Mouse (Mus musculus) neural tube, embryonic 11.5 days (tissue): ENCODE measurements at regions not wholly inside any gene's neighbourhood (a gene's known extent, or its start where the extent isn't known, plus 50 kb on each side); places are given as distances from the start of the nearest gene placed in this dataset.
A peak's percentile ranks its signal among the peaks of the same experiment; 100 is the strongest.

Experiments
- ATAC-seq: fragments of 200-750 bp; cut with Nextera tagmentation; 2 replicates; pipeline ENCODE4 v1.8.0; 2017; ENCODE audit warnings: moderate number of reproducible peaks, mild to moderate bottlenecking, moderate TSS enrichment, moderate library complexity; ENCODE audit not compliant: insufficient read depth, low FRiP score, low TSS enrichment
- DNase-seq: peaks from one replicate; pipeline ENCODE4 v3.0.0-alpha.2; 2015; ENCODE audit warnings: low spot score
- H3K27ac ChIP-seq: fragments of 300-500 bp; sonication (generic); 2 replicates; pipeline ENCODE4 v1.5.1; 2014; ENCODE audit warnings: low read depth, mild to moderate bottlenecking, low read length
- H3K27me3 ChIP-seq: fragments of 300-500 bp; sonication (generic); 2 replicates; pipeline ENCODE4 v1.6.1; 2014; ENCODE audit warnings: mild to moderate bottlenecking, low read length, mixed read lengths; ENCODE audit not compliant: control insufficient read depth, insufficient read depth
- H3K36me3 ChIP-seq: fragments of 300-500 bp; sonication (generic); 2 replicates; pipeline ENCODE4 v1.6.1; 2014; ENCODE audit warnings: mild to moderate bottlenecking, low read length, moderate library complexity, mixed read lengths; ENCODE audit not compliant: control insufficient read depth, insufficient read depth
- H3K4me1 ChIP-seq: fragments of 300-500 bp; sonication (generic); 2 replicates; pipeline ENCODE4 v1.6.1; 2014; ENCODE audit warnings: low read length, mixed read lengths; ENCODE audit not compliant: control insufficient read depth, insufficient read depth
- H3K4me2 ChIP-seq: fragments of 300-500 bp; sonication (generic); 2 replicates; pipeline ENCODE4 v1.6.1; 2014; ENCODE audit warnings: low read depth, mild to moderate bottlenecking, moderate library complexity
- H3K4me3 ChIP-seq: fragments of 300-500 bp; sonication (generic); 2 replicates; pipeline ENCODE4 v1.5.1; 2014; ENCODE audit warnings: low read depth, low read length
- H3K9ac ChIP-seq: fragments of 300-500 bp; sonication (generic); 2 replicates; pipeline ENCODE4 v1.6.1; 2014; ENCODE audit warnings: mild to moderate bottlenecking, low read length
- H3K9me3 ChIP-seq: fragments of 300-500 bp; sonication (generic); 2 replicates; pipeline ENCODE4 v1.6.1; 2016; ENCODE audit warnings: low read length; ENCODE audit not compliant: control insufficient read depth
- WGBS: fragments of 180-500 bp; shearing (Covaris S2); extraction: QIAGEN DNeasy Blood & Tissue Kit; methylation state at CpG from one replicate; pipeline ENCODE4 v1.1.7; 2014; 5-methylcytosine and 5-hydroxymethylcytosine counted together

GRCm38 (mm10) chr7:69770313-69770979 is 596.1 kb downstream of the Nr2f2 start:
- H3K9ac ChIP-seq = no peak overlapping the region
- no peak overlapping the region for H3K27ac ChIP-seq
- ATAC-seq (no peak), DNase-seq (peak; percentile 11)
- no peaks in the 10 kb centered on the region for H3K9me3 ChIP-seq
- H3K4me1 ChIP-seq = no peaks in the 10 kb centered on the region
- H3K27me3 ChIP-seq = no peaks in the 10 kb centered on the region
- no peak overlapping the region for H3K4me3 ChIP-seq
- H3K4me2 ChIP-seq = no peak overlapping the region
- WGBS = 73% methylated on average over 22 of the region's 22 CpGs
- no peaks in the 10 kb centered on the region for H3K36me3 ChIP-seq

DNA sequence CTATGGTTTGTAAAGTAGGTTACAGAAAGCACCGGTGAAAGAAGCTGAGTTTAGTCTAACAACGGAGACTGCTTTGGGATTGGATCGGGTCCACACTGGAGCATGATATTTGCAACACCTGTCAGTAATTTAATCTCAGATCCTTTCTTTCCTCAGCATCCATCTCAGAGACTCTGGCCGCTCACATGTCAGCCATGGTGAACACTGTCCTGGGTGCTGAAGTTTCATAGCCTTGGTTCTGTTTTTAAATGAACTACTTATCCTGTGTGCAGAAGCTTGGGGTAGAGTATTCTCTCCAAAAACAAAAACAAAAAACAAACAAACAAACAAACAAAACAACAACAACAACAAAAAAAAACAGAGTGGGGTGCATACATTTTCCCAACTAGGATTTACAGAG is 600.1 kb downstream of the Nr2f2 start:
- Histone ChIP-seq H3K4me2 (no peak overlapping the region), H3K9ac (no peak overlapping the region), H3K4me3 (no peak overlapping the region), H3K27ac (no peak overlapping the region), H3K27me3 (no peaks in the 10 kb centered on the region), H3K4me1 (no peaks in the 10 kb centered on the region), H3K36me3 (no peaks in the 10 kb centered on the region), H3K9me3 (no peaks in the 10 kb centered on the region)
- no peak for DNase-seq
- 60% methylated on average over 4 of the region's 4 CpGs for WGBS
- ATAC-seq = no peak

- no peaks in the 10 kb centered on the region for H3K27me3 ChIP-seq
- 64% methylated on average over 6 of the region's 6 CpGs for WGBS
- DNase-seq (no peak), ATAC-seq (no peak)
- no peaks in the 10 kb centered on the region for H3K4me1 ChIP-seq
- H3K9ac ChIP-seq = no peak overlapping the region
- no peak overlapping the region for H3K4me2 ChIP-seq
- no peak overlapping the region for H3K27ac ChIP-seq
- no peaks in the 10 kb centered on the region for H3K9me3 ChIP-seq
- no peak overlapping the region for H3K4me3 ChIP-seq
- H3K36me3 ChIP-seq = no peaks in the 10 kb centered on the region
Measured at GRCm38 (mm10) chr7:69740495-69740894, 626.0 kb downstream of the Nr2f2 start.

GRCm38 (mm10) chr7:69738998-69739397 is 627.5 kb downstream of the Nr2f2 start:
- Histone ChIP-seq H3K4me3 (no peak overlapping the region), H3K36me3 (no peaks in the 10 kb centered on the region), H3K4me1 (no peaks in the 10 kb centered on the region), H3K27ac (no peak overlapping the region), H3K9me3 (no peaks in the 10 kb centered on the region), H3K27me3 (no peaks in the 10 kb centered on the region), H3K9ac (no peak overlapping the region), H3K4me2 (no peak overlapping the region)
- WGBS = 84% methylated on average over 7 of the region's 7 CpGs
- DNase-seq = no peak
- no peak for ATAC-seq

- no peaks in the 10 kb centered on the region for H3K27me3 ChIP-seq
- H3K4me3 ChIP-seq = no peak overlapping the region
- no peak overlapping the region for H3K9ac ChIP-seq
- H3K4me1 ChIP-seq = no peaks in the 10 kb centered on the region
- DNase-seq (no peak), ATAC-seq (no peak)
- H3K9me3 ChIP-seq = no peaks in the 10 kb centered on the region
- WGBS = 92% methylated on average over 5 of the region's 5 CpGs
- no peak overlapping the region for H3K4me2 ChIP-seq
- H3K36me3 ChIP-seq = no peaks in the 10 kb centered on the region
- H3K27ac ChIP-seq = no peak overlapping the region
Measured at GRCm38 (mm10) chr7:69715081-69715480, 651.5 kb downstream of the Nr2f2 start.

- Histone ChIP-seq H3K27ac (no peak overlapping the region), H3K4me2 (no peak overlapping the region), H3K4me1 (no peaks in the 10 kb centered on the region), H3K36me3 (no peaks in the 10 kb centered on the region), H3K9me3 (no peaks in the 10 kb centered on the region), H3K9ac (no peak overlapping the region), H3K27me3 (no peaks in the 10 kb centered on the region), H3K4me3 (no peak overlapping the region)
- 84% methylated on average over 1 of the region's 1 CpGs for WGBS
- ATAC-seq (no peak), DNase-seq (no peak)
Measured at GRCm38 (mm10) chr7:69670211-69670610, 696.3 kb downstream of the Nr2f2 start.

GRCm38 (mm10) chr7:69655583-69655982 is 711.0 kb downstream of the Nr2f2 start:
- Histone ChIP-seq H3K27me3 (no peaks in the 10 kb centered on the region), H3K27ac (no peak overlapping the region), H3K4me2 (no peak overlapping the region), H3K9me3 (no peaks in the 10 kb centered on the region), H3K36me3 (no peaks in the 10 kb centered on the region), H3K9ac (no peak overlapping the region), H3K4me1 (no peaks in the 10 kb centered on the region), H3K4me3 (no peak overlapping the region)
- no peak for DNase-seq
- 21% methylated on average over 9 of the region's 9 CpGs for WGBS
- ATAC-seq = no peak

DNA sequence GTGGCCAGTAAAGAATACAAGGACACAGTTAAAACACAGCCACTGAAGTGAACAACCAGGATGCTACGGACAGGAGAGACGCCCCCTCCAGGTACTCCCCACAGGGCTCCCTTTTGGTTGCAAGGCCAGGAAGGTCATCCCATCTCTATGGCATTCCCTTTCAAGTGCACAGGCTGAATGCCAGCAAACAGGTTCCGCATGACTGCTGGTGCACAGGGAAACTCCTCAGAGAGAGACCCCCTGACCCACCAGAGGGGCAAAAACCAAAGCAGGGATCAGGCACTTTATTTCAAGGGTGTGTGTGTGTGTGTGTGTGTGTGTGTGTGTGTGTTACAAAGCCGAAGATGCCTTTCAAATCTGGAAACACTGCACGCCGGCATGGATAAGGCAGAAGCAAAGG is 721.1 kb downstream of the Nr2f2 start:
- ATAC-seq = no peak
- no peak overlapping the region for H3K4me3 ChIP-seq
- H3K36me3 ChIP-seq = no peaks in the 10 kb centered on the region
- H3K9me3 ChIP-seq = no peaks in the 10 kb centered on the region
- H3K9ac ChIP-seq = no peak overlapping the region
- no peaks in the 10 kb centered on the region for H3K4me1 ChIP-seq
- H3K4me2 ChIP-seq = no peak overlapping the region
- no peaks in the 10 kb centered on the region for H3K27me3 ChIP-seq
- WGBS = 62% methylated on average over 6 of the region's 6 CpGs
- no peak for DNase-seq
- no peak overlapping the region for H3K27ac ChIP-seq

DNA sequence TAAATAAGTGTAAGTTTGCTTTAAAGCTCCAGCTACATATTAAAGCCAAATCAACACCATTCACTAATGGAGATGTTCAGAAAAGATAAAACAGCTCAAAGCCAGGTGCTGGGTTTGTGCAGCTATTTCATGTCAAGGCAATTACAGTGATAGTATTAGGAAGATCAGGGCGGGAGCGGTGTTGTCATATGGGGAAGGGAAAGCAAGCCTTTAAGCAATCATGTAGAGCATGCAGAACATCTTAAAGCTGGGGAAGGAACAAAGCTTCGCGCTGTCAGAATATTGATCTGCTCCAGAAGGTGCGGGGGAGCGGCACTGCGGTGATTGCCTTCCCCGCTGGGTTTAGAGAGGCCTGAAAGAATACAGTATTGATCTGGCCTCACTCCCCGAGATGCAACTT is 724.9 kb downstream of the Nr2f2 start:
- ATAC-seq (no peak), DNase-seq (no peak)
- no peak overlapping the region for H3K4me2 ChIP-seq
- H3K36me3 ChIP-seq = no peaks in the 10 kb centered on the region
- WGBS = 48% methylated on average over 9 of the region's 9 CpGs
- H3K9ac ChIP-seq = no peak overlapping the region
- H3K27ac ChIP-seq = no peak overlapping the region
- no peaks in the 10 kb centered on the region for H3K9me3 ChIP-seq
- H3K27me3 ChIP-seq = no peaks in the 10 kb centered on the region
- no peak overlapping the region for H3K4me3 ChIP-seq
- no peaks in the 10 kb centered on the region for H3K4me1 ChIP-seq
